In genomic region chr2:167671101-167671633, GRCm38 (mm10) we compare ENCODE assay signal across 12 mouse cellular contexts. TPM values are rescaled to one million over a fixed set of nuclear protein-coding genes. Genes with fewer than 3 reads are reported as not detected.
A peak's percentile ranks its signal among the peaks of the same experiment; 100 is the strongest.
DNase-seq lines count a peak whose midpoint lies in the region; ATAC-seq and TF ChIP-seq lines count a peak whose summit lies in the region.
"Had no signal": no experiment of that assay in that cellular context is flagged by ENCODE, and none has a peak within 500 bp of the region (broad histone marks: within the 10 kb centered on the region; RNA-seq: fewer than 3 reads in every experiment).

No protein-coding gene starts in this region.

- no peak overlapping the region for H3K9ac ChIP-seq in kidney, embryonic 15.5 days
- no peak overlapping the region for H3K9ac ChIP-seq in liver, embryonic 14.5 days (replicated peaks)
- H3K9ac ChIP-seq: limb, embryonic 13.5 days; midbrain, embryonic 15.5 days; neural tube, embryonic 15.5 days had no signal

- H3K27me3 ChIP-seq in erythroblast, embryonic 14.5 days (ENCODE audit: control insufficient read depth), result peaks cover 7% of the 10 kb centered on the region
- H3K27me3 ChIP-seq in kidney, embryonic 15.5 days, result no peaks in the 10 kb centered on the region
- no peaks in the 10 kb centered on the region; the same call in 1 of the 2 replicates for H3K27me3 ChIP-seq in liver, embryonic 14.5 days (ENCODE audit: control insufficient read depth, insufficient read depth, low read length)
- H3K27me3 ChIP-seq: limb, embryonic 13.5 days; midbrain, embryonic 15.5 days; neural tube, embryonic 15.5 days had no signal

- ATAC-seq in erythroblast, adult 5-6 weeks (replicated peaks; ENCODE audit: low FRiP score, poor library complexity, severe bottlenecking), result no peak
- no peak for ATAC-seq in kidney, embryonic 15.5 days (replicated peaks; ENCODE audit: low FRiP score)
- ATAC-seq in liver, embryonic 14.5 days (ENCODE audit: insufficient read depth), result no peak
- ATAC-seq: midbrain, embryonic 15.5 days had no signal

- no peak for TF ChIP-seq EP300 in liver, embryonic 14.5 days (IDR thresholded peaks at IDR 0.05; ENCODE audit: low read depth)

- WGBS in kidney, embryonic 15.5 days, result 71% methylated on average over 5 of the region's 5 CpGs
- WGBS in liver, embryonic 14.5 days (ENCODE audit: insufficient replicate concordance), result 78% methylated on average over 5 of the region's 5 CpGs

- H3K27ac ChIP-seq in kidney, embryonic 15.5 days, result no peak overlapping the region
- no peak overlapping the region for H3K27ac ChIP-seq in liver, embryonic 14.5 days
- H3K27ac ChIP-seq: limb, embryonic 13.5 days; midbrain, embryonic 15.5 days; neural tube, embryonic 15.5 days had no signal

- H3K36me3 ChIP-seq in erythroblast, embryonic 14.5 days (ENCODE audit: control insufficient read depth), result no peaks in the 10 kb centered on the region
- no peaks in the 10 kb centered on the region for H3K36me3 ChIP-seq in kidney, embryonic 15.5 days
- no peaks in the 10 kb centered on the region for H3K36me3 ChIP-seq in liver, embryonic 14.5 days (replicated peaks; ENCODE audit: control insufficient read depth, insufficient read depth, low read depth)
- H3K36me3 ChIP-seq: limb, embryonic 13.5 days; midbrain, embryonic 15.5 days; neural tube, embryonic 15.5 days had no signal

- no peak overlapping the region for H3K4me2 ChIP-seq in kidney, embryonic 15.5 days
- H3K4me2 ChIP-seq in liver, embryonic 14.5 days (ENCODE audit: low read depth), result peak overlapping the region; percentile 56
- H3K4me2 ChIP-seq: limb, embryonic 13.5 days; midbrain, embryonic 15.5 days; neural tube, embryonic 15.5 days had no signal

- H3K4me3 ChIP-seq in erythroblast, embryonic 14.5 days (replicated peaks), result peak overlapping the region; percentile 55
- no peak overlapping the region for H3K4me3 ChIP-seq in kidney, embryonic 15.5 days (replicated peaks)
- no peak overlapping the region; a peak in 1 of 4 replicates for H3K4me3 ChIP-seq in liver, embryonic 14.5 days (ENCODE audit: insufficient read depth in 1 of 2, low read depth in 2 of 2, low read length in 2 of 2)
- H3K4me3 ChIP-seq: limb, embryonic 13.5 days; midbrain, embryonic 15.5 days; neural tube, embryonic 15.5 days had no signal

- peak; percentile 71 for DNase-seq in kidney, adult 18-20 months
- peak; percentile 90 for DNase-seq in kidney, adult 9 months
- no peak for DNase-seq in liver, embryonic 14.5 days (ENCODE audit: low read depth in 3 of 3, low spot score in 3 of 3)
- no peak for DNase-seq in spleen, adult 12 weeks (ENCODE audit: low spot score)
- DNase-seq in urinary bladder, adult 2 months (ENCODE audit: low spot score), result no peak
- DNase-seq: cerebellum, postnatal 10 days had no signal

- no peaks in the 10 kb centered on the region; the same call in 1 of the 2 replicates for H3K9me3 ChIP-seq in erythroblast, embryonic 14.5 days (ENCODE audit: control insufficient read depth, low read length)
- no peaks in the 10 kb centered on the region for H3K9me3 ChIP-seq in kidney, embryonic 15.5 days (replicated peaks)
- no peaks in the 10 kb centered on the region for H3K9me3 ChIP-seq in liver, embryonic 14.5 days (ENCODE audit: control insufficient read depth, low read length)
- H3K9me3 ChIP-seq: limb, embryonic 13.5 days; midbrain, embryonic 15.5 days; neural tube, embryonic 15.5 days had no signal

- H3K4me1 ChIP-seq in erythroblast, embryonic 14.5 days (ENCODE audit: control insufficient read depth), result peaks cover 48% of the 10 kb centered on the region
- H3K4me1 ChIP-seq in kidney, embryonic 15.5 days, result peaks cover 4% of the 10 kb centered on the region
- peaks cover 19 to 20% of the 10 kb centered on the region in 2 experiments for H3K4me1 ChIP-seq in liver, embryonic 14.5 days (replicated peaks; ENCODE audit: control insufficient read depth in 2 of 2, insufficient read depth in 2 of 2, low read length in 1 of 2)
- H3K4me1 ChIP-seq: limb, embryonic 13.5 days had no signal

- TF ChIP-seq CTCF in liver, embryonic 14.5 days (IDR thresholded peaks at IDR 0.05; ENCODE audit: low read depth), result no peak

RNA-seq across cellular contexts. Expression of gene Gm20431, which starts 9.9 kb away (rescaled TPM):
- not detected in 2 replicates for polyA plus RNA-seq in erythroblast, embryonic 14.5 days (2012)
- total RNA-seq in erythroblast, adult 5-6 weeks (2015; ENCODE audit: low replicate concordance), result not detected in 2 replicates
- total RNA-seq in erythroblast, adult 5-6 weeks (2017; ENCODE audit: low replicate concordance), result not detected in 2 replicates
- polyA plus RNA-seq in kidney, embryonic 15.5 days (2015; fragmentation: Nextera tagmentation; extraction: Ambion mirVana), result 12.1 and 12.8 TPM in 2 replicates
- polyA plus RNA-seq in liver, embryonic 14.5 days (2012; rRNA removed), result not detected in 2 replicates
- 0.96 and 2.1 TPM in 2 replicates for polyA plus RNA-seq in liver, embryonic 14.5 days (2014; fragmentation: Nextera tagmentation; extraction: Ambion mirVana)
- not detected in 2 replicates for polyA plus RNA-seq in urinary bladder, adult 2 months (2012; rRNA removed)

RNA-seq across cellular contexts. Expression of gene Cebpb, which starts 17.5 kb away (rescaled TPM):
- polyA plus RNA-seq in erythroblast, embryonic 14.5 days (2012), result 4.3 and 4.7 TPM in 2 replicates
- 8.8 and 9.0 TPM in 2 replicates for total RNA-seq in erythroblast, adult 5-6 weeks (2015; ENCODE audit: low replicate concordance)
- 7.3 and 14.8 TPM in 2 replicates for total RNA-seq in erythroblast, adult 5-6 weeks (2017; ENCODE audit: low replicate concordance)
- 5.1 and 5.7 TPM in 2 replicates for polyA plus RNA-seq in kidney, embryonic 15.5 days (2015; fragmentation: Nextera tagmentation; extraction: Ambion mirVana)
- 5.4 and 17.2 TPM in 2 replicates for polyA plus RNA-seq in liver, embryonic 14.5 days (2012; rRNA removed)
- polyA plus RNA-seq in liver, embryonic 14.5 days (2014; fragmentation: Nextera tagmentation; extraction: Ambion mirVana), result 12.8 and 13.2 TPM in 2 replicates
- polyA plus RNA-seq in urinary bladder, adult 2 months (2012; rRNA removed), result 57.1 and 69.7 TPM in 2 replicates

RNA-seq across cellular contexts. Expression of gene Tmem189, which starts 18.5 kb away (rescaled TPM):
- 11.3 and 11.7 TPM in 2 replicates for polyA plus RNA-seq in erythroblast, embryonic 14.5 days (2012)
- total RNA-seq in erythroblast, adult 5-6 weeks (2015; ENCODE audit: low replicate concordance), result 19.6 and 20.8 TPM in 2 replicates
- total RNA-seq in erythroblast, adult 5-6 weeks (2017; ENCODE audit: low replicate concordance), result 23.7 and 52.9 TPM in 2 replicates
- 47.3 and 48.1 TPM in 2 replicates for polyA plus RNA-seq in kidney, embryonic 15.5 days (2015; fragmentation: Nextera tagmentation; extraction: Ambion mirVana)
- polyA plus RNA-seq in liver, embryonic 14.5 days (2012; rRNA removed), result 14.6 and 15.1 TPM in 2 replicates
- 12.3 and 12.4 TPM in 2 replicates for polyA plus RNA-seq in liver, embryonic 14.5 days (2014; fragmentation: Nextera tagmentation; extraction: Ambion mirVana)
- polyA plus RNA-seq in urinary bladder, adult 2 months (2012; rRNA removed), result 46.0 and 48.4 TPM in 2 replicates

RNA-seq across cellular contexts. Expression of gene Ube2v1, which starts 39.3 kb away (rescaled TPM):
- polyA plus RNA-seq in erythroblast, embryonic 14.5 days (2012), result 34.4 and 42.6 TPM in 2 replicates
- 134 and 176 TPM in 2 replicates for total RNA-seq in erythroblast, adult 5-6 weeks (2015; ENCODE audit: low replicate concordance)
- total RNA-seq in erythroblast, adult 5-6 weeks (2017; ENCODE audit: low replicate concordance), result 150 and 202 TPM in 2 replicates
- 284 and 313 TPM in 2 replicates for polyA plus RNA-seq in kidney, embryonic 15.5 days (2015; fragmentation: Nextera tagmentation; extraction: Ambion mirVana)
- polyA plus RNA-seq in liver, embryonic 14.5 days (2012; rRNA removed), result 75.0 and 75.9 TPM in 2 replicates
- polyA plus RNA-seq in liver, embryonic 14.5 days (2014; fragmentation: Nextera tagmentation; extraction: Ambion mirVana), result 145 and 158 TPM in 2 replicates
- polyA plus RNA-seq in urinary bladder, adult 2 months (2012; rRNA removed), result 111 and 152 TPM in 2 replicates

Comparison
In these comparisons a context has a peak if more than half of its experiments do, and no peak if none do; other contexts are left out.
1. DNase-seq: peak in kidney, adult 18-20 months (single experiment) and kidney, adult 9 months (single experiment); none in liver, embryonic 14.5 days (0 of 3), spleen, adult 12 weeks (single experiment) and urinary bladder, adult 2 months (single experiment).